Mouse (Mus musculus): ENCODE data around the gene Dab2ip. TPM values are rescaled to one million over a fixed set of nuclear protein-coding genes. Genes with fewer than 3 reads are reported as not detected.

Dab2ip gene
- polyA plus RNA-seq, 1 experiment from 2014 or later: 48.4 TPM

- Histone ChIP-seq H3K36me3 (replicated peaks; ENCODE audit: control insufficient read depth, insufficient read depth) (no peaks in the 10 kb centered on the region), H3K4me1 (replicated peaks; ENCODE audit: control insufficient read depth, insufficient read depth, low read length) (0 out of 2 replicates have a peak, but pooled peaks cover 6% of the 10 kb centered on the region), H3K27ac (no peak overlapping the region), H3K9me3 (ENCODE audit: control insufficient read depth, low read length) (no peaks in the 10 kb centered on the region), H3K4me3 (replicated peaks; ENCODE audit: low read length) (no peak overlapping the region), H3K4me2 (replicated peaks) (no peak overlapping the region), H3K27me3 (ENCODE audit: control insufficient read depth, insufficient read depth, low read length) (no peaks in the 10 kb centered on the region), H3K9ac (no peak overlapping the region)
- WGBS: 39% methylated on average over 6 of the region's 6 CpGs
- DNase-seq (ENCODE audit: low spot score) (peak; percentile 49), ATAC-seq (ENCODE audit: low FRiP score) (no peak)
These were observed 93.2 kb downstream of the Dab2ip start for GRCm38 (mm10) chr2:35651297-35651731.

- no peaks in the 10 kb centered on the region for H3K27me3 ChIP-seq (ENCODE audit: control insufficient read depth, insufficient read depth, low read length)
- no peak for ATAC-seq (ENCODE audit: low FRiP score)
- no peak overlapping the region for H3K4me3 ChIP-seq (replicated peaks; ENCODE audit: low read length)
- no peaks in the 10 kb centered on the region for H3K9me3 ChIP-seq (ENCODE audit: control insufficient read depth, low read length)
- H3K36me3 ChIP-seq (replicated peaks; ENCODE audit: control insufficient read depth, insufficient read depth): no peaks in the 10 kb centered on the region
- no peak overlapping the region for H3K4me2 ChIP-seq (replicated peaks)
- no peak overlapping the region for H3K9ac ChIP-seq
- no peak for DNase-seq (ENCODE audit: low spot score)
- 0 out of 2 replicates have a peak, but pooled peaks cover 6% of the 10 kb centered on the region for H3K4me1 ChIP-seq (replicated peaks; ENCODE audit: control insufficient read depth, insufficient read depth, low read length)
- 80% methylated on average over 4 of the region's 4 CpGs for WGBS
- H3K27ac ChIP-seq: no peak overlapping the region
These were observed 94.9 kb downstream of the Dab2ip start for GRCm38 (mm10) chr2:35652984-35653383.

GRCm38 (mm10) chr2:35654795-35655194 lies 96.7 kb downstream of the Dab2ip start:
- H3K4me3 ChIP-seq (replicated peaks; ENCODE audit: low read length): no peak overlapping the region
- no peaks in the 10 kb centered on the region for H3K36me3 ChIP-seq (replicated peaks; ENCODE audit: control insufficient read depth, insufficient read depth)
- ATAC-seq (ENCODE audit: low FRiP score): no peak
- H3K27ac ChIP-seq: no peak overlapping the region
- no peak for DNase-seq (ENCODE audit: low spot score)
- H3K4me2 ChIP-seq (replicated peaks): no peak overlapping the region
- no peaks in the 10 kb centered on the region for H3K27me3 ChIP-seq (ENCODE audit: control insufficient read depth, insufficient read depth, low read length)
- 0 out of 2 replicates have a peak, but pooled peaks cover 6% of the 10 kb centered on the region for H3K4me1 ChIP-seq (replicated peaks; ENCODE audit: control insufficient read depth, insufficient read depth, low read length)
- 93% methylated on average over 6 of the region's 6 CpGs for WGBS
- no peaks in the 10 kb centered on the region for H3K9me3 ChIP-seq (ENCODE audit: control insufficient read depth, low read length)
- H3K9ac ChIP-seq: no peak overlapping the region

DNA sequence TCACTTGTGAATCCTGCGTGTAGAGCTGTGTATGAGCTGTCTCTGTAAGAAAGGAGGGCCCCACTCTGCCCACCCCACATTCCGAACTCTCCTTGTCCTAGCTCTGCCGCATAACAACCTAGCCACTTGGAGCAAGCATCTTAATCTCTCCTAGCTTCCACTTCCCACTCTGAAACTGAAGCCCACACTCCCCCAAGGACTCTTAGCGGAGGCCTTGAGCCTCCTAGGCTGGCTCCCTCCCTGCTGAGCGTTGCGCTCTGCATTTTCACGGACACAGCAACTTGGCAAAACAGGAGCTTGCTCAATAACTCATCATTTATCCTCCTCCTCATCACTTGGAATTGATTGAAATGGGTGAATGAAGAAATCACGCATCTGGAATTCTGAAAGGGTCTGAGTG lies 97.9 kb downstream of the Dab2ip start:
- ATAC-seq (ENCODE audit: low FRiP score) (no peak), DNase-seq (ENCODE audit: low spot score) (no peak)
- Histone ChIP-seq H3K4me2 (replicated peaks) (no peak overlapping the region), H3K27me3 (ENCODE audit: control insufficient read depth, insufficient read depth, low read length) (no peaks in the 10 kb centered on the region), H3K36me3 (replicated peaks; ENCODE audit: control insufficient read depth, insufficient read depth) (no peaks in the 10 kb centered on the region), H3K27ac (no peak overlapping the region), H3K4me1 (replicated peaks; ENCODE audit: control insufficient read depth, insufficient read depth, low read length) (0 out of 2 replicates have a peak, but pooled peaks cover 6% of the 10 kb centered on the region), H3K9ac (no peak overlapping the region), H3K4me3 (replicated peaks; ENCODE audit: low read length) (no peak overlapping the region), H3K9me3 (ENCODE audit: control insufficient read depth, low read length) (no peaks in the 10 kb centered on the region)
- 49% methylated on average over 8 of the region's 8 CpGs for WGBS

- Histone ChIP-seq H3K4me1 (replicated peaks; ENCODE audit: control insufficient read depth, insufficient read depth, low read length) (peaks cover 17% of the 10 kb centered on the region), H3K36me3 (replicated peaks; ENCODE audit: control insufficient read depth, insufficient read depth) (no peaks in the 10 kb centered on the region), H3K4me2 (replicated peaks) (no peak overlapping the region), H3K27ac (no peak overlapping the region), H3K4me3 (replicated peaks; ENCODE audit: low read length) (no peak overlapping the region), H3K9ac (no peak overlapping the region), H3K27me3 (ENCODE audit: control insufficient read depth, insufficient read depth, low read length) (no peaks in the 10 kb centered on the region), H3K9me3 (ENCODE audit: control insufficient read depth, low read length) (no peaks in the 10 kb centered on the region)
- 79% methylated on average over 3 of the region's 3 CpGs for WGBS
- no peak for DNase-seq (ENCODE audit: low spot score)
- ATAC-seq (ENCODE audit: low FRiP score): no peak
These were observed 100.2 kb downstream of the Dab2ip start for GRCm38 (mm10) chr2:35658311-35658710.

GRCm38 (mm10) chr2:35659578-35660194 lies 101.6 kb downstream of the Dab2ip start:
- DNase-seq (ENCODE audit: low spot score): no peak
- H3K27me3 ChIP-seq (ENCODE audit: control insufficient read depth, insufficient read depth, low read length): no peaks in the 10 kb centered on the region
- H3K27ac ChIP-seq: no peak overlapping the region
- WGBS: 94% methylated on average over 5 of the region's 5 CpGs
- no peak overlapping the region for H3K4me3 ChIP-seq (replicated peaks; ENCODE audit: low read length)
- H3K4me2 ChIP-seq (replicated peaks): no peak overlapping the region
- H3K9me3 ChIP-seq (ENCODE audit: control insufficient read depth, low read length): no peaks in the 10 kb centered on the region
- H3K9ac ChIP-seq: no peak overlapping the region
- no peaks in the 10 kb centered on the region for H3K36me3 ChIP-seq (replicated peaks; ENCODE audit: control insufficient read depth, insufficient read depth)
- H3K4me1 ChIP-seq (replicated peaks; ENCODE audit: control insufficient read depth, insufficient read depth, low read length): peaks cover 31% of the 10 kb centered on the region
- ATAC-seq (ENCODE audit: low FRiP score): no peak

- peak overlapping the region; percentile 90 for H3K4me2 ChIP-seq (replicated peaks)
- H3K27ac ChIP-seq: peak overlapping the region; percentile 91
- peak; percentile 88 for DNase-seq (ENCODE audit: low spot score)
- peak overlapping the region; percentile 98 for H3K9ac ChIP-seq
- H3K27me3 ChIP-seq (ENCODE audit: control insufficient read depth, insufficient read depth, low read length): no peaks in the 10 kb centered on the region
- H3K4me1 ChIP-seq (replicated peaks; ENCODE audit: control insufficient read depth, insufficient read depth, low read length): peaks cover 32% of the 10 kb centered on the region
- peak; percentile 85 for ATAC-seq (ENCODE audit: low FRiP score)
- WGBS: 3% methylated on average over 22 of the region's 47 CpGs
- peak overlapping the region; percentile 96 for H3K4me3 ChIP-seq (replicated peaks; ENCODE audit: low read length)
- no peaks in the 10 kb centered on the region for H3K9me3 ChIP-seq (ENCODE audit: control insufficient read depth, low read length)
- no peaks in the 10 kb centered on the region for H3K36me3 ChIP-seq (replicated peaks; ENCODE audit: control insufficient read depth, insufficient read depth)
These were observed 102.9 kb downstream of the Dab2ip start for GRCm38 (mm10) chr2:35660953-35661374.

DNA sequence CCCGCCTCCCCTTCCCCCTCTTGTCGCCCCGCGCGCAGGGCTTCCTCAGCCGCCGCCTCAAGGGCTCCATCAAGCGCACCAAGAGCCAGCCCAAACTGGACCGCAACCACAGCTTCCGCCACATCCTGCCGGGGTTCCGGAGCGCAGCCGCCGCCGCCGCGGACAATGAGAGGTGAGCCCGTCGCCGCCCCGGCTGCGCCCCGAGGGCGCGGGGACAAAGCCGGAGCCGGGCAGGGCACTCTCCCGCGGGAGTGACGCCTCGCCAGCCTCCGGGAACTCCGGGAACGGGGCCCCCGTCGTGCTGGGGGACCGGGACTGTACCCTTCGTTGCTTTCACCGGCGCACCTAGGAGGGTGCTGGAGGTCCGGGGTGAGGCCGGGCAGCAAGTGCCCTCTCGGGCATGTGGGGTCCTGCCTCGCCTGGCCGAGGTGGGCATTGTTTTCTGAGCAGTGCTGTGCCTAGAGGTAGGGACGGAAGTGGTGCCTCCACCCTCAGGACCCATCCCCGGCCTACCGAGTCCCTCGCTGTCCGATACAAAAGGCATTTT lies 103.5 kb downstream of the Dab2ip start:
- ATAC-seq (ENCODE audit: low FRiP score) (peak; percentile 54), DNase-seq (ENCODE audit: low spot score) (peak; percentile 40)
- Histone ChIP-seq H3K36me3 (replicated peaks; ENCODE audit: control insufficient read depth, insufficient read depth) (no peaks in the 10 kb centered on the region), H3K9ac (peak overlapping the region; percentile 98), H3K27ac (peak overlapping the region; percentile 91), H3K27me3 (ENCODE audit: control insufficient read depth, insufficient read depth, low read length) (no peaks in the 10 kb centered on the region), H3K4me3 (replicated peaks; ENCODE audit: low read length) (peak overlapping the region; percentile 96), H3K4me2 (replicated peaks) (peak overlapping the region; percentile 90), H3K4me1 (replicated peaks; ENCODE audit: control insufficient read depth, insufficient read depth, low read length) (peaks cover 35% of the 10 kb centered on the region), H3K9me3 (ENCODE audit: control insufficient read depth, low read length) (no peaks in the 10 kb centered on the region)
- under 1% methylated on average over 49 of the region's 51 CpGs for WGBS

- peak; percentile 55 for DNase-seq (ENCODE audit: low spot score)
- H3K9ac ChIP-seq: peak overlapping the region; percentile 98
- peak overlapping the region; percentile 90 for H3K4me2 ChIP-seq (replicated peaks)
- WGBS: under 1% methylated on average over 24 of the region's 24 CpGs
- peak overlapping the region; percentile 96 for H3K4me3 ChIP-seq (replicated peaks; ENCODE audit: low read length)
- ATAC-seq (ENCODE audit: low FRiP score): peak; percentile 57
- no peaks in the 10 kb centered on the region for H3K36me3 ChIP-seq (replicated peaks; ENCODE audit: control insufficient read depth, insufficient read depth)
- H3K27ac ChIP-seq: peak overlapping the region; percentile 91
- peaks cover 39% of the 10 kb centered on the region for H3K4me1 ChIP-seq (replicated peaks; ENCODE audit: control insufficient read depth, insufficient read depth, low read length)
- no peaks in the 10 kb centered on the region for H3K9me3 ChIP-seq (ENCODE audit: control insufficient read depth, low read length)
- no peaks in the 10 kb centered on the region for H3K27me3 ChIP-seq (ENCODE audit: control insufficient read depth, insufficient read depth, low read length)
These were observed 104.0 kb downstream of the Dab2ip start for GRCm38 (mm10) chr2:35662001-35662491.
